Mouse (Mus musculus) forebrain, embryonic 12.5 days (tissue): ENCODE measurements around the gene Ptges2. TPM values are rescaled to one million over a fixed set of nuclear protein-coding genes. Genes with fewer than 3 reads are reported as not detected.

ENCODE experiments used
- ATAC-seq: fragments of 200-750 bp; cut with Nextera tagmentation; 2 replicates; pipeline ENCODE4 v1.8.0; 2017; ENCODE audit warnings: moderate TSS enrichment; ENCODE audit not compliant: low FRiP score
- H3K27ac ChIP-seq: fragments of 300-500 bp; sonication (generic); 2 replicates; pipeline ENCODE4 v1.5.1; 2016; ENCODE audit warnings: mild to moderate bottlenecking
- H3K27me3 ChIP-seq: fragments of 300-500 bp; sonication (generic); 2 replicates; pipeline ENCODE4 v1.6.1; 2016; ENCODE audit warnings: mild to moderate bottlenecking
- H3K36me3 ChIP-seq: fragments of 300-500 bp; sonication (generic); replicated peaks from 2 replicates; pipeline ENCODE4 v1.6.1; 2016; ENCODE audit warnings: mild to moderate bottlenecking
- H3K4me1 ChIP-seq: fragments of 300-500 bp; sonication (generic); 2 replicates; pipeline ENCODE4 v1.6.1; 2016
- H3K4me2 ChIP-seq: fragments of 300-500 bp; sonication (generic); 2 replicates; pipeline ENCODE4 v1.6.1; 2016; ENCODE audit warnings: mild to moderate bottlenecking, moderate library complexity
- H3K4me3 ChIP-seq: fragments of 300-500 bp; sonication (generic); replicated peaks from 2 replicates; pipeline ENCODE4 v1.5.1; 2016; ENCODE audit warnings: mild to moderate bottlenecking
- H3K9ac ChIP-seq: fragments of 300-500 bp; sonication (generic); 2 replicates; pipeline ENCODE4 v1.6.1; 2016; ENCODE audit warnings: mild to moderate bottlenecking
- H3K9me3 ChIP-seq: fragments of 300-500 bp; sonication (generic); 2 replicates; pipeline ENCODE4 v1.6.1; 2016
- WGBS: fragments of 180-500 bp; shearing (Covaris S2); methylation state at CpG from one replicate; pipeline ENCODE4 v1.1.7; 2016; 5-methylcytosine and 5-hydroxymethylcytosine counted together
- polyA plus RNA-seq: library from polyadenylated mRNA; unstranded; fragments of >200 nt; fragmentation: Nextera tagmentation; extraction: Ambion mirVana; gene quantifications from 2 replicates; pipeline ENCODE4 v1.2.1, GENCODE M21; 2016

Gene Ptges2
- polyA plus RNA-seq, 1 experiment from 2014 or later = 29.9 TPM

GRCm38 (mm10) chr2:32380001-32380500, 15.6 kb upstream of the Ptges2 start:
- Histone ChIP-seq H3K4me2 (no peak overlapping the region), H3K9me3 (no peaks in the 10 kb centered on the region), H3K27me3 (peaks cover 18% of the 10 kb centered on the region), H3K27ac (no peak overlapping the region), H3K9ac (no peak overlapping the region), H3K4me1 (peaks cover 9% of the 10 kb centered on the region), H3K36me3 (peaks cover 51% of the 10 kb centered on the region), H3K4me3 (no peak overlapping the region)
- WGBS = 92% methylated on average over 7 of the region's 7 CpGs
- no peak for ATAC-seq

GRCm38 (mm10) chr2:32381141-32381774, 14.4 kb upstream of the Ptges2 start:
- H3K4me3 ChIP-seq = peak overlapping the region; percentile 71
- H3K27ac ChIP-seq = 0 out of 2 replicates have a peak overlapping the region, but pooled peaks have one; percentile 25
- peaks cover 18% of the 10 kb centered on the region for H3K27me3 ChIP-seq
- peaks cover 9% of the 10 kb centered on the region for H3K4me1 ChIP-seq
- no peaks in the 10 kb centered on the region for H3K9me3 ChIP-seq
- H3K9ac ChIP-seq = peak overlapping the region; percentile 61
- peaks cover 39% of the 10 kb centered on the region for H3K36me3 ChIP-seq
- H3K4me2 ChIP-seq = peak overlapping the region; percentile 98
- ATAC-seq = peak; percentile 54
- 2% methylated on average over 27 of the region's 27 CpGs for WGBS

GRCm38 (mm10) chr2:32381775-32382223, 13.9 kb upstream of the Ptges2 start, which contains the start of gene 1110008P14Rik:
1110008P14Rik (minus strand) TSS chr2:32381938.
- peak within 1 kb of the TSS; percentile 71 for H3K4me3 ChIP-seq
- peak within 1 kb of the TSS; percentile 98 for H3K4me2 ChIP-seq
- H3K9ac ChIP-seq = peak within 1 kb of the TSS; percentile 61
- peaks cover 33% of the 10 kb centered on the region for H3K36me3 ChIP-seq
- H3K9me3 ChIP-seq = no peaks in the 10 kb centered on the region
- H3K27me3 ChIP-seq = peaks cover 18% of the 10 kb centered on the region
- WGBS = under 1% methylated on average over 43 of the region's 47 CpGs
- peak; percentile 91 for ATAC-seq
- 0 out of 2 replicates have a peak within 1 kb of the TSS, but pooled peaks have one; percentile 25 for H3K27ac ChIP-seq
- H3K4me1 ChIP-seq = peaks cover 9% of the 10 kb centered on the region

GRCm38 (mm10) chr2:32382689-32383088, 13.0 kb upstream of the Ptges2 start:
- Histone ChIP-seq H3K4me1 (peaks cover 9% of the 10 kb centered on the region), H3K36me3 (peaks cover 24% of the 10 kb centered on the region), H3K9me3 (no peaks in the 10 kb centered on the region), H3K27ac (no peak overlapping the region), H3K9ac (no peak overlapping the region), H3K4me3 (no peak overlapping the region), H3K4me2 (no peak overlapping the region), H3K27me3 (peaks cover 20% of the 10 kb centered on the region)
- 85% methylated on average over 2 of the region's 2 CpGs for WGBS
- ATAC-seq = no peak

- Histone ChIP-seq H3K9me3 (no peaks in the 10 kb centered on the region), H3K9ac (no peak within 1 kb of the TSS), H3K4me1 (no peaks in the 10 kb centered on the region), H3K27ac (no peak within 1 kb of the TSS), H3K27me3 (peaks cover 6% of the 10 kb centered on the region), H3K36me3 (no peaks in the 10 kb centered on the region), H3K4me3 (no peak within 1 kb of the TSS), H3K4me2 (no peak within 1 kb of the TSS)
- ATAC-seq = no peak
- 62% methylated on average over 5 of the region's 5 CpGs for WGBS
Measured at GRCm38 (mm10) chr2:32387706-32388490, 7.8 kb upstream of the Ptges2 start, which contains the start of gene Lcn2. Lcn2 (minus strand) TSS chr2:32388252.

GRCm38 (mm10) chr2:32389157-32389556, 6.5 kb upstream of the Ptges2 start:
- 78% methylated on average over 2 of the region's 2 CpGs for WGBS
- no peaks in the 10 kb centered on the region for H3K9me3 ChIP-seq
- H3K27me3 ChIP-seq = peaks cover 4% of the 10 kb centered on the region
- no peak for ATAC-seq
- H3K4me1 ChIP-seq = no peaks in the 10 kb centered on the region
- no peak overlapping the region for H3K9ac ChIP-seq
- no peak overlapping the region for H3K4me3 ChIP-seq
- H3K27ac ChIP-seq = no peak overlapping the region
- no peak overlapping the region for H3K4me2 ChIP-seq
- H3K36me3 ChIP-seq = no peaks in the 10 kb centered on the region

- Histone ChIP-seq H3K36me3 (no peaks in the 10 kb centered on the region), H3K4me1 (peaks cover 6% of the 10 kb centered on the region), H3K4me3 (no peak overlapping the region), H3K27ac (no peak overlapping the region), H3K9ac (no peak overlapping the region), H3K27me3 (peaks cover 4% of the 10 kb centered on the region; the same call in 1 of the 2 replicates), H3K4me2 (no peak overlapping the region), H3K9me3 (no peaks in the 10 kb centered on the region)
- ATAC-seq = no peak
- WGBS = 79% methylated on average over 8 of the region's 8 CpGs
Measured at GRCm38 (mm10) chr2:32390871-32391270, 4.8 kb upstream of the Ptges2 start.

- H3K36me3 ChIP-seq = no peaks in the 10 kb centered on the region
- 85% methylated on average over 5 of the region's 5 CpGs for WGBS
- peaks cover 11% of the 10 kb centered on the region for H3K4me1 ChIP-seq
- H3K4me2 ChIP-seq = no peak overlapping the region
- H3K4me3 ChIP-seq = no peak overlapping the region
- H3K9me3 ChIP-seq = no peaks in the 10 kb centered on the region
- no peak for ATAC-seq
- no peak overlapping the region for H3K9ac ChIP-seq
- H3K27ac ChIP-seq = no peak overlapping the region
- H3K27me3 ChIP-seq = peaks cover 4% of the 10 kb centered on the region; the same call in 1 of the 2 replicates
Measured at GRCm38 (mm10) chr2:32392063-32392462, 3.6 kb upstream of the Ptges2 start.

GRCm38 (mm10) chr2:32394973-32395372, 723 bp upstream of the Ptges2 start:
- ATAC-seq = no peak
- peak overlapping the region; percentile 87 for H3K9ac ChIP-seq
- H3K4me1 ChIP-seq = peaks cover 18% of the 10 kb centered on the region
- no peaks in the 10 kb centered on the region for H3K9me3 ChIP-seq
- peak overlapping the region; percentile 92 for H3K4me2 ChIP-seq
- H3K4me3 ChIP-seq = peak overlapping the region; percentile 93
- peak overlapping the region; percentile 84 for H3K27ac ChIP-seq
- WGBS = 5% methylated on average over 8 of the region's 8 CpGs
- H3K36me3 ChIP-seq = peaks cover under 1% of the 10 kb centered on the region; the same call in 1 of the 2 replicates
- H3K27me3 ChIP-seq = no peaks in the 10 kb centered on the region

- Histone ChIP-seq H3K4me2 (peak overlapping the region; percentile 92), H3K4me1 (peaks cover 18% of the 10 kb centered on the region), H3K36me3 (peaks cover 11% of the 10 kb centered on the region), H3K27ac (peak overlapping the region; percentile 84), H3K27me3 (no peaks in the 10 kb centered on the region), H3K4me3 (peak overlapping the region; percentile 93), H3K9me3 (no peaks in the 10 kb centered on the region), H3K9ac (peak overlapping the region; percentile 87)
- WGBS = 1% methylated on average over 58 of the region's 59 CpGs
- peak; percentile 95 for ATAC-seq
Measured at GRCm38 (mm10) chr2:32395946-32396621, 388 bp downstream of the Ptges2 start.

- Histone ChIP-seq H3K4me1 (peaks cover 18% of the 10 kb centered on the region), H3K36me3 (peaks cover 16% of the 10 kb centered on the region), H3K9ac (peak overlapping the region; percentile 87), H3K4me3 (peak overlapping the region; percentile 93), H3K27ac (peak overlapping the region; percentile 84; the same call in 1 of the 2 replicates), H3K27me3 (no peaks in the 10 kb centered on the region), H3K4me2 (peak overlapping the region; percentile 92), H3K9me3 (no peaks in the 10 kb centered on the region)
- no peak for ATAC-seq
- WGBS = 1% methylated on average over 15 of the region's 15 CpGs
Measured at GRCm38 (mm10) chr2:32396695-32397094, 999 bp downstream of the Ptges2 start.

- H3K27ac ChIP-seq = no peak overlapping the region
- no peaks in the 10 kb centered on the region for H3K4me1 ChIP-seq
- H3K4me2 ChIP-seq = no peak overlapping the region
- 19% methylated on average over 2 of the region's 2 CpGs for WGBS
- peaks cover 2% of the 10 kb centered on the region; the same call in 1 of the 2 replicates for H3K27me3 ChIP-seq
- no peak overlapping the region for H3K9ac ChIP-seq
- no peak overlapping the region for H3K4me3 ChIP-seq
- H3K36me3 ChIP-seq = peaks cover 30% of the 10 kb centered on the region
- H3K9me3 ChIP-seq = no peaks in the 10 kb centered on the region
- peak; percentile 45; the same call in 1 of the 2 replicates for ATAC-seq
Measured at GRCm38 (mm10) chr2:32404663-32405062, 9.0 kb downstream of the Ptges2 start.
